Mouse (Mus musculus): ENCODE data around the gene Med12l. TPM values are rescaled to one million over a fixed set of nuclear protein-coding genes. Genes with fewer than 3 reads are reported as not detected.

Med12l gene
- polyA plus RNA-seq, 1 experiment from 2014 or later, result 1.0 TPM

DNA sequence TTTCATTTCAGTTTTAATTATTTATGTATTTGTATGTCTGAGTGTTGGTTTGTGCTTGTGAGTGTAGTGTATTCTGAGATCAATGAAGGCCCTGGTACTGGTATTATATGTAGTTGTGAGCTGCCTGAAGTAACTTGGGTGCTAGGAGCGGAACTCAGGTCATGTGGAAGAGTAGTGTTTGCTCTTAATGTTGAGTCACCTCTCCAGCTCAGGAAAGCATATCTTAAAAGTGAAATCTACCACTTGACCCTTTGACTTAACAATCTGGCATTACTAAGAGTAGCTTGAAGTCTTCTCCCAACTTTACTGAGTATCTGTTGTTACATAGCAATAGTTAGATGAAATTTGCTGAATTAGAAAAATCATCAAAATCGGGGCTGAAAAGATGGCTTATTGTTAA, 299.9 kb downstream of the Med12l start:
- WGBS, result 88% methylated on average over 2 of the region's 2 CpGs
- no peak for DNase-seq (ENCODE audit: low spot score)
- no peaks in the 10 kb centered on the region for H3K36me3 ChIP-seq

GRCm38 (mm10) chr3:59312610-59313009, 307.0 kb downstream of the Med12l start:
- Histone ChIP-seq H3K36me3 (peaks cover 8% of the 10 kb centered on the region), H3K9me3 (replicated peaks) (no peaks in the 10 kb centered on the region), H3K4me3 (no peak overlapping the region), H3K27ac (no peak overlapping the region), H3K27me3 (ENCODE audit: low read depth, poor library complexity, severe bottlenecking) (no peaks in the 10 kb centered on the region), H3K4me1 (no peaks in the 10 kb centered on the region)
- WGBS, result 86% methylated on average over 10 of the region's 10 CpGs
- DNase-seq (ENCODE audit: low spot score), result no peak

More for the DNA sequence above, 299.9 kb downstream of the Med12l start:
- Histone ChIP-seq H3K27me3 (ENCODE audit: low read depth, poor library complexity, severe bottlenecking) (no peaks in the 10 kb centered on the region), H3K4me1 (no peaks in the 10 kb centered on the region), H3K9me3 (replicated peaks) (no peaks in the 10 kb centered on the region), H3K4me3 (no peak overlapping the region), H3K27ac (no peak overlapping the region)

GRCm38 (mm10) chr3:59316077-59316476, 310.5 kb downstream of the Med12l start:
- Histone ChIP-seq H3K36me3 (peaks cover 32% of the 10 kb centered on the region), H3K4me3 (no peak overlapping the region), H3K27me3 (ENCODE audit: low read depth, poor library complexity, severe bottlenecking) (no peaks in the 10 kb centered on the region), H3K27ac (no peak overlapping the region), H3K4me1 (no peaks in the 10 kb centered on the region), H3K9me3 (replicated peaks) (no peaks in the 10 kb centered on the region)
- no peak for DNase-seq (ENCODE audit: low spot score)
- WGBS, result 95% methylated on average over 7 of the region's 7 CpGs

- WGBS, result 54% methylated on average over 7 of the region's 7 CpGs
- no peaks in the 10 kb centered on the region for H3K9me3 ChIP-seq (replicated peaks)
- no peaks in the 10 kb centered on the region for H3K4me1 ChIP-seq
- H3K36me3 ChIP-seq, result peaks cover 37% of the 10 kb centered on the region
- H3K27ac ChIP-seq, result no peak overlapping the region
- DNase-seq (ENCODE audit: low spot score), result peak; percentile 58
- no peaks in the 10 kb centered on the region for H3K27me3 ChIP-seq (ENCODE audit: low read depth, poor library complexity, severe bottlenecking)
- H3K4me3 ChIP-seq, result no peak overlapping the region
Measured at GRCm38 (mm10) chr3:59321278-59321876, 315.8 kb downstream of the Med12l start.

DNA sequence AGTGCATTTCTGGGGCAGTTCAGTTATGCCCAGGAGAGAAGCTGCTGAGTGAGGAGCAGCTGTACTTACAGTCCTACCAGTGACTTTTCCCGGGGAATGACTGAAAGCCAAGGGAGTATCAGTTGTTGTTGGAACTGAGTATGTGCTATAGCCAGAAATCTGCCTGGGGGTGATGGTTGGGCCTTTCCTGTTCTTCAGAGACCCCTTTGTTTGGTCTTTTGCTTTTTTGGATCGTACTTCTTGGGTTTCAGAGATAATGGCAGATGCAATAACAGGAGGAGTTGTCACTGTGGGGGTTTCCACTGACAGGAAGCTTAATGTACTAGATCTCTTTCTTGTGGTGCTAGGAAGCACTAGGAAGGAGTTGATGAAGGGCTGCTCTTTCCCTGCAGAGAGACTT, 322.9 kb downstream of the Med12l start:
- Histone ChIP-seq H3K4me3 (no peak overlapping the region), H3K36me3 (peaks cover 48% of the 10 kb centered on the region), H3K27ac (no peak overlapping the region), H3K27me3 (ENCODE audit: low read depth, poor library complexity, severe bottlenecking) (no peaks in the 10 kb centered on the region), H3K9me3 (replicated peaks) (no peaks in the 10 kb centered on the region), H3K4me1 (no peaks in the 10 kb centered on the region)
- no peak for DNase-seq (ENCODE audit: low spot score)
- WGBS, result 87% methylated on average over 2 of the region's 2 CpGs

- Histone ChIP-seq H3K27me3 (ENCODE audit: low read depth, poor library complexity, severe bottlenecking) (no peaks in the 10 kb centered on the region), H3K9me3 (replicated peaks) (no peaks in the 10 kb centered on the region), H3K36me3 (peaks cover 4% of the 10 kb centered on the region; the same call in 1 of the 2 replicates), H3K4me3 (no peak overlapping the region), H3K4me1 (peaks cover 12% of the 10 kb centered on the region), H3K27ac (no peak overlapping the region)
- WGBS, result 83% methylated on average over 11 of the region's 11 CpGs
- no peak for DNase-seq (ENCODE audit: low spot score)
Measured at GRCm38 (mm10) chr3:59341647-59342427, 336.2 kb downstream of the Med12l start.

DNA sequence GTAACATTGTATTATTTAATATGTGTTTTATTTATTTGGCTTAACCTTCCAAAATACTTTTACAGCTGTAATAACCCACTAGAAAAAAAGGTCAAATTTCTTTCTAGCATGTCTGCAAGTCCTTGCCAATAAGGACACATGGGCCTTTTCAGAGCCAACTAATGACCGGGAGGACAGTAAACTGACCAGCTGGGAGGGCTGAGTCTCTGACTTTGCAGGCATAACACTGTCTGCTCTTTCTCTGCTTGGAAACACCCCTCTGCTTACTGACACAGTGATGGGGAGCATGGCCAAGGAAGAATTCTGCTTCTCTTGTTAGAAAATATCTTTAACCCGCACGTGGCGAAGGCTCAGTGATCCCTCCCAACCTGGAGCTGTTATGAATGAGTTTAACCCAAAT, 337.4 kb downstream of the Med12l start:
- peak overlapping the region; percentile 71 for H3K4me3 ChIP-seq
- no peaks in the 10 kb centered on the region for H3K27me3 ChIP-seq (ENCODE audit: low read depth, poor library complexity, severe bottlenecking)
- peaks cover 4% of the 10 kb centered on the region; the same call in 1 of the 2 replicates for H3K36me3 ChIP-seq
- no peaks in the 10 kb centered on the region for H3K9me3 ChIP-seq (replicated peaks)
- H3K27ac ChIP-seq, result no peak overlapping the region
- 77% methylated on average over 4 of the region's 4 CpGs for WGBS
- no peak for DNase-seq (ENCODE audit: low spot score)
- peaks cover 12% of the 10 kb centered on the region for H3K4me1 ChIP-seq

GRCm38 (mm10) chr3:59344065-59344905, 338.7 kb downstream of the Med12l start, which contains the start of gene Igsf10:
Gene Igsf10, minus strand, starts transcription at chr3:59344394.
- Histone ChIP-seq H3K27me3 (ENCODE audit: low read depth, poor library complexity, severe bottlenecking) (no peaks in the 10 kb centered on the region), H3K9me3 (replicated peaks) (no peaks in the 10 kb centered on the region), H3K4me3 (peak within 1 kb of the TSS; percentile 71), H3K4me1 (peaks cover 12% of the 10 kb centered on the region), H3K36me3 (peaks cover 3% of the 10 kb centered on the region; the same call in 1 of the 2 replicates), H3K27ac (peak within 1 kb of the TSS; percentile 89)
- peak; percentile 91 for DNase-seq (ENCODE audit: low spot score)
- 4% methylated on average over 23 of the region's 23 CpGs for WGBS

GRCm38 (mm10) chr3:59351768-59352167, 346.1 kb downstream of the Med12l start:
- Histone ChIP-seq H3K9me3 (replicated peaks) (no peaks in the 10 kb centered on the region), H3K4me1 (no peaks in the 10 kb centered on the region), H3K4me3 (no peak overlapping the region), H3K36me3 (no peaks in the 10 kb centered on the region), H3K27ac (no peak overlapping the region), H3K27me3 (ENCODE audit: low read depth, poor library complexity, severe bottlenecking) (no peaks in the 10 kb centered on the region)
- DNase-seq (ENCODE audit: low spot score), result no peak

DNA sequence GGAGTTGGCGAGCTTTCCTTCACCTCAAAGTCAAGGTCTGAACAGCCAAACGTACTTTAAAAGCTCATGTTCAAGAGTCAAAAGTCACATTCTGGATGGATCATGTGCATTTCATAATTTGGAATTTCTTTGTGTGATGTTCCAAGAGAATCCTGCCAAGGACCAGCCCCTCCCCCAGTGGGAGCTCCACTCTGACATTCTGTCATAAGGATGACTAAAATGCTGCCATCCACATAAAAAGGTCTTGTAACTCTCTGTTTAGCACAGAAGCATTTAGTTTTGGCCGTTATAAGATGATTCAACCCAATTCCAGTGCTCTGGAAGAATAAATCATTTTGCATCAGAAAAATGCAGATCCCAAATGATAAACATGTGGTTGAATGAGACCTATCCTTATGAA, 348.5 kb downstream of the Med12l start:
- Histone ChIP-seq H3K36me3 (no peaks in the 10 kb centered on the region), H3K27me3 (ENCODE audit: low read depth, poor library complexity, severe bottlenecking) (no peaks in the 10 kb centered on the region), H3K9me3 (replicated peaks) (no peaks in the 10 kb centered on the region), H3K4me3 (no peak overlapping the region), H3K4me1 (no peaks in the 10 kb centered on the region), H3K27ac (no peak overlapping the region)
- no peak for DNase-seq (ENCODE audit: low spot score)
- WGBS, result 88% methylated on average over 3 of the region's 3 CpGs

DNA sequence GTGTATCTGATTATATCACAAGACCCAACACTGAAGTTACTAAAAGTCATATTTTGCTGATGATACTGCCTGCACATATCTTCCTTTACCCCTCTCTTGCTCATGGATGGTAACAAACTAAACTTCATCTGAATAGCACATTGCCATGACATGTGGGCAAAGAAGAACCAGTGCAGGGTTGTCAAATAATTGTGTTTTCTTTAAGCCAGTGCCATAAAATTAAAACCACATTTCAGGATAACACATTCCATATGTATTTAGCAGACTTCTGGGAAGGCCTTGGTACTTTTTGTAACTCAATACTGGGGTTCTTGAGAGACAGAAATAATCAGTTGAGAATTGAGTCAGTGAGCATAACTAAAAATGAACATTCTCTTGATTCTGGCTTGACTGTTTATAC, 354.5 kb downstream of the Med12l start:
- DNase-seq (ENCODE audit: low spot score), result no peak
- Histone ChIP-seq H3K4me3 (no peak overlapping the region), H3K4me1 (peaks cover 6% of the 10 kb centered on the region; the same call in 1 of the 2 replicates), H3K27ac (no peak overlapping the region), H3K27me3 (ENCODE audit: low read depth, poor library complexity, severe bottlenecking) (no peaks in the 10 kb centered on the region), H3K9me3 (replicated peaks) (no peaks in the 10 kb centered on the region), H3K36me3 (no peaks in the 10 kb centered on the region)

DNA sequence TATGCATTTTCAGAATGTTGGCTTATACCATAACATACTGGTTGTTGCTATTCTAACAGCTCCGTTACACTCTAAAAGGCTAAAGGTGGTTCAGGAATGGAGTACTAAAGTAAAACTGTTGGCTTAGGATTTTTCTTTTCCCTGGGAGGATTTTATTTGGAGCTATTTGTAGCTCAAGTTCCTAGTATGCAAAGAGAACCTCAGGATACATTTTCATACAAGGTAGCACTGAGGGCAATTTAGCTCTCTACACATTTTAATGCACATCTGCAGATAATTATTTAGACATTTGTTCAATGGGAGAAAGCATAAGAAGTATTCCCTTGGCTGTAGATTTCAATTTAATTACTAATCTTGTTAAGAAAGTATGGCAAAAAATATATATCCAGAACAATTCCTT, 356.3 kb downstream of the Med12l start:
- 88% methylated on average over 1 of the region's 1 CpGs for WGBS
- Histone ChIP-seq H3K27ac (no peak overlapping the region), H3K4me1 (peaks cover 6% of the 10 kb centered on the region; the same call in 1 of the 2 replicates), H3K36me3 (no peaks in the 10 kb centered on the region), H3K9me3 (replicated peaks) (no peaks in the 10 kb centered on the region), H3K27me3 (ENCODE audit: low read depth, poor library complexity, severe bottlenecking) (no peaks in the 10 kb centered on the region), H3K4me3 (no peak overlapping the region)
- no peak for DNase-seq (ENCODE audit: low spot score)

All from limb, embryonic 10.5 days (tissue).